In genomic region chr17:30950780-30951179, GRCm38 (mm10) we compare ENCODE assay signal across 9 mouse cellular contexts. TPM values are rescaled to one million over a fixed set of nuclear protein-coding genes. Genes with fewer than 3 reads are reported as not detected.
DNase-seq lines count a peak whose midpoint lies in the region; ATAC-seq and TF ChIP-seq lines count a peak whose summit lies in the region.
"Had no signal": no experiment of that assay in that cellular context is flagged by ENCODE, and none has a peak within 500 bp of the region (broad histone marks: within the 10 kb centered on the region; RNA-seq: fewer than 3 reads in every experiment).

No protein-coding gene starts in this region.

- H3K4me3 ChIP-seq in heart, embryonic 10.5 days = no peak overlapping the region
- no peak overlapping the region for H3K4me3 ChIP-seq in ES-E14 (ENCODE audit: insufficient read depth in 1 of 2, low read depth in 1 of 2, low read length in 2 of 2, poor library complexity in 1 of 2, severe bottlenecking in 1 of 2)
- H3K4me3 ChIP-seq in left cerebral cortex, adult 2 months = no peak overlapping the region
- H3K4me3 ChIP-seq: lung, embryonic 15.5 days had no signal

- H3K4me1 ChIP-seq in heart, embryonic 10.5 days = peaks cover 4% of the 10 kb centered on the region; the same call in 1 of the 2 replicates
- H3K4me1 ChIP-seq in ES-E14 (ENCODE audit: control insufficient read depth in 2 of 2, insufficient read depth in 2 of 2, low read length in 2 of 2, poor library complexity in 1 of 2) = no peaks in the 10 kb centered on the region
- H3K4me1 ChIP-seq: lung, embryonic 15.5 days had no signal

- in situ Hi-C loops in ES-E14 (cut with MboI; ENCODE audit: low sequenced_read_pairs in 2 of 2, unreplicated experiment in 2 of 2) = no loop called here

- no peaks in the 10 kb centered on the region for H3K9me3 ChIP-seq in heart, embryonic 10.5 days
- no peaks in the 10 kb centered on the region for H3K9me3 ChIP-seq in ES-E14 (ENCODE audit: control insufficient read depth, insufficient read depth, low read depth, low read length)
- H3K9me3 ChIP-seq: lung, embryonic 15.5 days had no signal

- H3K36me3 ChIP-seq in heart, embryonic 10.5 days = no peaks in the 10 kb centered on the region
- no peaks in the 10 kb centered on the region for H3K36me3 ChIP-seq in ES-E14 (ENCODE audit: control insufficient read depth, insufficient read depth, low read length, poor library complexity, severe bottlenecking)
- H3K36me3 ChIP-seq: lung, embryonic 15.5 days had no signal

- peak; percentile 86 for TF ChIP-seq CTCF in left cerebral cortex, adult 2 months (IDR thresholded peaks at IDR 0.05)

- no peak overlapping the region for H3K9ac ChIP-seq in ES-E14 (ENCODE audit: insufficient read depth, low read depth, low read length, poor library complexity, severe bottlenecking)
- H3K9ac ChIP-seq: lung, embryonic 15.5 days had no signal

- 7% methylated on average over 7 of the region's 7 CpGs for WGBS in heart, embryonic 10.5 days

- 0 out of 2 replicates have a peak, but pooled peaks have one; percentile 33 for ATAC-seq in neutrophil, adult 5-6 weeks (ENCODE audit: extremely low read depth, insufficient number of reproducible peaks, low FRiP score, poor library complexity, severe bottlenecking)

- no peak overlapping the region for H3K27ac ChIP-seq in heart, embryonic 10.5 days
- no peak overlapping the region for H3K27ac ChIP-seq in ES-E14 (ENCODE audit: insufficient read depth, low read depth, low read length, poor library complexity, severe bottlenecking)
- no peak overlapping the region for H3K27ac ChIP-seq in left cerebral cortex, adult 2 months
- H3K27ac ChIP-seq: lung, embryonic 15.5 days had no signal

- intact Hi-C loops in heart, postnatal 10 days (cut with DNase I) = loop anchor here (1.0 to 2.0 kb wide), 3 partner anchors 106 to 204 kb away; no protein-coding TSS in a partner anchor
- intact Hi-C loops in gastrocnemius, postnatal 14 days (cut with DNase I; ENCODE audit: low total_unique reads) = loop anchor here (5.0 kb wide), 1 partner anchor 108 kb away; no protein-coding TSS in a partner anchor
- intact Hi-C loops in left cerebral cortex, adult 2 months (cut with DNase I) = loop anchor here (1.0 to 2.0 kb wide), 3 partner anchors 133 to 214 kb away; no protein-coding TSS in a partner anchor

- peaks cover 15% of the 10 kb centered on the region; the same call in 1 of the 2 replicates for H3K27me3 ChIP-seq in heart, embryonic 10.5 days (ENCODE audit: insufficient read depth, poor library complexity, severe bottlenecking)
- H3K27me3 ChIP-seq: lung, embryonic 15.5 days had no signal

- DNase-seq in heart, postnatal 10 days = peak; percentile 66 to 82
- DNase-seq in heart, embryonic 10.5 days (ENCODE audit: low spot score) = no peak
- DNase-seq in ES-E14 (ENCODE audit: low read depth, low spot score) = peak; percentile 46
- DNase-seq in c-Kit-positive CD71-positive TER-119-negative erythroid progenitor cells, embryonic 14.5 days (ENCODE audit: low read depth) = peak; percentile 34
- DNase-seq in gastrocnemius, postnatal 14 days = peak; percentile 51
- peak; percentile 62 to 76 for DNase-seq in left cerebral cortex, adult 2 months (ENCODE audit: extremely low spot score in 1 of 2, low spot score in 2 of 2)
- peak; percentile 86 for DNase-seq in thymus, postnatal 4 days

TF ChIP-seq in ES-E14, 5 proteins besides CTCF, POLR2A, EP300 and RAD21:
- no peak for TF ChIP-seq HCFC1 (IDR thresholded peaks at IDR 0.05; ENCODE audit: borderline replicate concordance, insufficient read depth, low read length)
- peak; percentile 96 for TF ChIP-seq ZNF384 (IDR thresholded peaks at IDR 0.05; ENCODE audit: low read depth, low read length)
- no peak for TF ChIP-seq ZC3H11A (IDR thresholded peaks at IDR 0.05; ENCODE audit: borderline replicate concordance, low read depth, low read length)
- 0 out of 2 replicates have a peak, but pooled peaks have one; percentile 19 for TF ChIP-seq MAFK (IDR thresholded peaks at IDR 0.05; ENCODE audit: insufficient read depth, low read depth, low read length)
- no peak for TF ChIP-seq CHD2 (IDR thresholded peaks at IDR 0.05; ENCODE audit: low read depth, low read length)
TF ChIP-seq in ES-E14: peak in this region for 2.

RNA-seq across cellular contexts. Expression of gene Umodl1, which starts 3.7 kb away (rescaled TPM):
- not detected for total RNA-seq in heart, postnatal 10 days (2021)
- 0.06 and 0.11 TPM in 2 replicates for polyA plus RNA-seq in heart, embryonic 10.5 days (2016; fragmentation: Nextera tagmentation; extraction: Ambion mirVana)
- not detected in 2 replicates for total RNA-seq in ES-E14 (2012; rRNA removed)
- total RNA-seq in gastrocnemius, postnatal 14 days (2021) = under 1 TPM in 1 of 2 experiments, not detected in 1; 0.16 TPM
- under 1 TPM; 0.14 to 0.16 TPM for total RNA-seq in left cerebral cortex, adult 2 months (2021)
- not detected in 2 replicates for total RNA-seq in neutrophil, adult 5-6 weeks (2017)

RNA-seq across cellular contexts. Expression of gene Glp1r, which starts 49.2 kb away (rescaled TPM):
- total RNA-seq in heart, postnatal 10 days (2021) = under 1 TPM; 0.55 to 0.60 TPM
- polyA plus RNA-seq in heart, embryonic 10.5 days (2016; fragmentation: Nextera tagmentation; extraction: Ambion mirVana) = 0.10 TPM in 1 of 2 replicates, not detected in the other
- 2.5 and 4.1 TPM in 2 replicates for total RNA-seq in ES-E14 (2012; rRNA removed)
- total RNA-seq in gastrocnemius, postnatal 14 days (2021) = not detected
- total RNA-seq in left cerebral cortex, adult 2 months (2021) = 1 to 10 TPM in 1 of 2 experiments, under 1 TPM in 1; 0.86 to 2.1 TPM
- not detected in 2 replicates for total RNA-seq in neutrophil, adult 5-6 weeks (2017)
